Mouse (Mus musculus): ENCODE measurements around the gene Slc39a11.

GRCm38 (mm10) chr11:113266706-113267105 lies 383.2 kb downstream of the Slc39a11 start:
- TF ChIP-seq CTCF (IDR thresholded peaks at IDR 0.05; ENCODE audit: insufficient read depth, low read length) = no peak
- no peak for TF ChIP-seq POLR2A (IDR thresholded peaks at IDR 0.05; ENCODE audit: borderline replicate concordance, extremely low read depth, low read depth, low read length)
